Mouse (Mus musculus) erythroblast, adult 5-6 weeks (primary cell): ENCODE data around the gene Clstn1. TPM values are rescaled to one million over a fixed set of nuclear protein-coding genes. Genes with fewer than 3 reads are reported as not detected.

Experiments used
- ATAC-seq: replicated peaks from 2 replicates; pipeline ENCODE4 v1.8.0; 2016; ENCODE audit warnings: moderate number of reproducible peaks, mild to moderate bottlenecking, moderate TSS enrichment, inconsistent platforms; ENCODE audit not compliant: poor library complexity, low FRiP score, severe bottlenecking
- total RNA-seq, 2 experiments: library from RNA; stranded (forward) in 1 of 2; stranded (reverse) in 1 of 2; fragments of 150-400 nt in 1 of 2; fragments of 200-764, 138-1000 nt in 1 of 2; gene quantifications; 2 replicates each; pipeline versions ENCODE4 v1.2.3 to v1.2.4; 2015 to 2017; ENCODE audit warnings: low replicate concordance in 2 of 2

The Clstn1 gene
- total RNA-seq, 2 experiments from 2014 or later, result 0.58 to 2.4 TPM

DNA sequence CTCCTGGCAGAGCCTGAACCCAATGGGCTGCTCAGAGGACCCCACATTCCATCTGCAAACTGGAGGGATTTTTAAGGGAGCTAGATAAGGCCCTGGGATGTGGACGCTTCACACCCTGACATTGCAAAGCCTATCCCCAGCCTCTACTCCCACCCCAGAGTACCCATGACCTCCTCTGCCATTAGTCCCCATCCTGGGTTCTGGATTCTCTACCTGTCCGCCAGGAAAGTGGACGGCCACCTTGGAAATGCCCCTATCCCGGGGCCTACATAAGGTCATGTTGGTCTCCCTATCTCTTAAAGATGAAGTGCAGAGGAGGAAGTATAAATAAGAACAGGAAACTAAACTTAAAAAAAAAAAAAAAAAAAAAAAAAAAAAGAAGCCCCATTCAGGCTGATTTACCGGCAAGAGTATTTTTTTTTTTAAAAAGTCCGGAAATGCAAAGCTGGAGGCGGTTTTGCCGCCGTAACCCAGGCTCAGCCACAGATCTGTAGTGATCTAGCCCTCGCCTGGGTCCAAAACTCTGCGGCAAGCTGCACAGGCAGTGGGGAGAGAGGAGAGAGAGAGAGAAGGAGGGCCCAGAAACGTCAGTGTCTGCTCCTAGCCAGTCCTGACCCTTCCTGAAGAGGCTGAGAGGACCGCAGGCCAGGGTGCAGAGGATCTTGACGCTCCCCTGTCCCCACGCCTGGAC, 111.4 kb downstream of the Clstn1 start:
- ATAC-seq, result peak; percentile 28

DNA sequence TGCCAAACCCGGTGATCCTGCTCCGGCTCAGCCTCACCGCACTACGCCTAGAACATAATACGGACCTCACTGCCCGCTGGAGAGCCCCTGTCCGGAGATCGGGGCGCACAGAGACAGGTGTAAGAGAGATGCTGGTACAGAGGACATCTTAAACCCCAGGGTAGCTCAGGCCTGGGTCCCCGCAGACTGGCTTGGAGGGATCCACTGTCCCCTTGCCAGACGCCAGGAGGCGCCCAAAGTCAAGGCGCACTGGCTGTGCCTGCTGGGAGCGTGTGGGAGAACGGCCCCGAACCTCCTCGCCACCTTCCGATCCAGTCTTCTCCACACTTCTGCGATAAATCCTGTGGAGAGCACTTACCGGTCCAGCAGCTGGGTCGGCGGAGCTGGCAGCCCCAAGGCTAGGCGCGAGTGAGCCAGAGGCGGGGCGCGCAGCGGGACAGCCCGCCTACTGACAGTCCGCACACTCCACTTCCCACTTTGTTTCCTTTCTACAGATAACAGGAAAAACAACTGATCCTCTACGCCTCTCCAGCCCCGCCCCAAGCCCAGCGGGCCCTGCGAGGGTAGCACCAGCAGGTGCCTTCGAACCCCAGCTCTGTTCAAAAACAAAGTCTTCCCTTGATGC, 112.0 kb downstream of the Clstn1 start:
- peak; percentile 55; the same call in 1 of the 2 replicates for ATAC-seq

Other genes with a start within 250 kb of the Clstn1 start
- gene Ube4b, start 159.7 kb upstream of the Clstn1 start, total RNA-seq (2015; ENCODE audit: low replicate concordance), result 29.9 and 37.1 TPM in 2 replicates
- gene Ube4b, start 159.7 kb upstream of the Clstn1 start, total RNA-seq (2017; ENCODE audit: low replicate concordance), result 26.8 and 34.8 TPM in 2 replicates
- not detected in 2 replicates for gene Rbp7, start 131.5 kb upstream of the Clstn1 start, total RNA-seq (2015; ENCODE audit: low replicate concordance)
- gene Rbp7, start 131.5 kb upstream of the Clstn1 start, total RNA-seq (2017; ENCODE audit: low replicate concordance), result not detected in 2 replicates
- not detected in 2 replicates for gene Tmem274, start 109.1 kb upstream of the Clstn1 start, total RNA-seq (2015; ENCODE audit: low replicate concordance)
- not detected in 2 replicates for gene Tmem274, start 109.1 kb upstream of the Clstn1 start, total RNA-seq (2017; ENCODE audit: low replicate concordance)
- 0.58 and 3.1 TPM in 2 replicates for gene Nmnat1, start 101.3 kb upstream of the Clstn1 start, total RNA-seq (2015; ENCODE audit: low replicate concordance)
- 0.84 and 1.2 TPM in 2 replicates for gene Nmnat1, start 101.3 kb upstream of the Clstn1 start, total RNA-seq (2017; ENCODE audit: low replicate concordance)
- gene Lzic, start 101.2 kb upstream of the Clstn1 start, total RNA-seq (2015; ENCODE audit: low replicate concordance), result 4.8 and 5.4 TPM in 2 replicates
- 6.1 and 23.2 TPM in 2 replicates for gene Lzic, start 101.2 kb upstream of the Clstn1 start, total RNA-seq (2017; ENCODE audit: low replicate concordance)
- gene Ctnnbip1, start 68.2 kb upstream of the Clstn1 start, total RNA-seq (2015; ENCODE audit: low replicate concordance), result 4.6 TPM in 1 of 2 replicates, not detected in the other
- gene Ctnnbip1, start 68.2 kb upstream of the Clstn1 start, total RNA-seq (2017; ENCODE audit: low replicate concordance), result 2.2 and 4.6 TPM in 2 replicates
- 11.1 and 14.4 TPM in 2 replicates for gene Pik3cd, start 116.1 kb downstream of the Clstn1 start, total RNA-seq (2015; ENCODE audit: low replicate concordance)
- gene Pik3cd, start 116.1 kb downstream of the Clstn1 start, total RNA-seq (2017; ENCODE audit: low replicate concordance), result 14.9 and 20.2 TPM in 2 replicates
- 2.7 and 23.2 TPM in 2 replicates for gene Tmem201, start 151.6 kb downstream of the Clstn1 start, total RNA-seq (2015; ENCODE audit: low replicate concordance)
- 0.85 and 3.2 TPM in 2 replicates for gene Tmem201, start 151.6 kb downstream of the Clstn1 start, total RNA-seq (2017; ENCODE audit: low replicate concordance)
- gene Slc25a33, start 187.8 kb downstream of the Clstn1 start, total RNA-seq (2015; ENCODE audit: low replicate concordance), result not detected in 2 replicates
- not detected in 2 replicates for gene Slc25a33, start 187.8 kb downstream of the Clstn1 start, total RNA-seq (2017; ENCODE audit: low replicate concordance)